Comparison of ENCODE assay signal across 17 mouse cellular contexts in the genomic region with DNA sequence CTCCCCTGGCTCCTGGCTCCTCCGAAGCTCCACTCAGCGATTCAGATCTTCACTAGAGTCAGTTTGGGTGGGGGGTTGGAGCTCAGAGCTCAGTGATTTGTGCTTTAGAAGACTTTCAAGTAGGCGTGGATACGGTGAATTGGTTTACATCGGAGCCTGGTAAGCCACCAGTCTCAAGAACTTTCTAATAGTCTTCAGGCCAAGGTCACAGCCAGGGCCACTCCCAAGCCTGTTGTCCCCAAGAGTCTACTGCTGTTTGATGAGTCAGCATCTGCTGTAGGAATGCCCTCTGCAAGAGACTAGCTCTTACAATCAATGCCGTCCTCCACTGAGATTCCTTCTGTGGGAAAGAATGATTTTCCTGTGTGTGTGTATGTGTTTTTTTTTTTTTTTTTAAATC. TPM values are rescaled to one million over a fixed set of nuclear protein-coding genes. Genes with fewer than 3 reads are reported as not detected.
DNase-seq lines count a peak whose midpoint lies in the region; ATAC-seq and TF ChIP-seq lines count a peak whose summit lies in the region.
"Had no signal": no experiment of that assay in that cellular context is flagged by ENCODE, and none has a peak within 500 bp of the region (broad histone marks: within the 10 kb centered on the region; RNA-seq: fewer than 3 reads in every experiment).

No protein-coding gene starts in this region.

- DNase-seq in forebrain, postnatal 0 days = no peak
- no peak for DNase-seq in forebrain, embryonic 11.5 days (ENCODE audit: low spot score)
- peak; percentile 98 for DNase-seq in ES-CJ7 (ENCODE audit: low read depth, low spot score)
- DNase-seq in embryonic facial prominence, embryonic 10.5 days (ENCODE audit: low spot score) = no peak
- DNase-seq in left cerebral cortex, postnatal 25 days (ENCODE audit: low spot score in 2 of 2) = no peak
- DNase-seq in stomach, postnatal 0 days (ENCODE audit: low spot score) = no peak
- DNase-seq: gastrocnemius, adult 2 months; kidney, postnatal 4 days; right cerebral cortex, postnatal 14 days; thymus, postnatal 36 days had no signal

- H3K9ac ChIP-seq in forebrain, postnatal 0 days = no peak overlapping the region
- no peak overlapping the region for H3K9ac ChIP-seq in forebrain, embryonic 11.5 days (ENCODE audit: low read length)
- H3K9ac ChIP-seq in midbrain, embryonic 15.5 days = no peak overlapping the region
- H3K9ac ChIP-seq in stomach, postnatal 0 days (ENCODE audit: low read length) = no peak overlapping the region
- H3K9ac ChIP-seq: intestine, embryonic 15.5 days had no signal

- H3K4me1 ChIP-seq in forebrain, postnatal 0 days (ENCODE audit: insufficient read depth) = peaks cover 20% of the 10 kb centered on the region
- peaks cover 37% of the 10 kb centered on the region for H3K4me1 ChIP-seq in forebrain, embryonic 11.5 days (replicated peaks; ENCODE audit: control insufficient read depth, insufficient read depth, low read length)
- H3K4me1 ChIP-seq in embryonic facial prominence, embryonic 10.5 days = peaks cover 78% of the 10 kb centered on the region
- H3K4me1 ChIP-seq in midbrain, embryonic 15.5 days = peaks cover 57% of the 10 kb centered on the region
- no peaks in the 10 kb centered on the region for H3K4me1 ChIP-seq in stomach, postnatal 0 days (replicated peaks; ENCODE audit: control insufficient read depth, insufficient read depth)

- intact Hi-C loops in left cerebral cortex, postnatal 25 days (cut with DNase I) = no loop called here

- no peak for TF ChIP-seq EP300 in stomach, postnatal 0 days (optimal IDR thresholded peaks at IDR 0.05)

- no peak overlapping the region for H3K4me3 ChIP-seq in forebrain, postnatal 0 days (ENCODE audit: low read depth, low read length)
- H3K4me3 ChIP-seq in forebrain, embryonic 11.5 days (ENCODE audit: low read depth, low read length) = no peak overlapping the region
- no peak overlapping the region for H3K4me3 ChIP-seq in embryonic facial prominence, embryonic 10.5 days
- H3K4me3 ChIP-seq in midbrain, embryonic 15.5 days = no peak overlapping the region
- H3K4me3 ChIP-seq in stomach, postnatal 0 days (ENCODE audit: low read depth, low read length) = no peak overlapping the region
- H3K4me3 ChIP-seq: gastrocnemius, adult 2 months; intestine, embryonic 15.5 days; megakaryocyte, embryonic 14.5 days had no signal

- H3K4me2 ChIP-seq in forebrain, postnatal 0 days (ENCODE audit: low read depth) = no peak overlapping the region
- no peak overlapping the region for H3K4me2 ChIP-seq in forebrain, embryonic 11.5 days (ENCODE audit: low read depth, low read length, severe bottlenecking)
- no peak overlapping the region for H3K4me2 ChIP-seq in midbrain, embryonic 15.5 days
- H3K4me2 ChIP-seq in stomach, postnatal 0 days (replicated peaks; ENCODE audit: low read depth) = no peak overlapping the region
- H3K4me2 ChIP-seq: intestine, embryonic 15.5 days had no signal

- no peaks in the 10 kb centered on the region for H3K36me3 ChIP-seq in forebrain, postnatal 0 days (ENCODE audit: insufficient read depth)
- H3K36me3 ChIP-seq in forebrain, embryonic 11.5 days (ENCODE audit: control insufficient read depth, insufficient read depth, low read length) = no peaks in the 10 kb centered on the region
- no peaks in the 10 kb centered on the region for H3K36me3 ChIP-seq in embryonic facial prominence, embryonic 10.5 days (replicated peaks)
- no peaks in the 10 kb centered on the region for H3K36me3 ChIP-seq in midbrain, embryonic 15.5 days (replicated peaks)
- H3K36me3 ChIP-seq in stomach, postnatal 0 days (ENCODE audit: control insufficient read depth, insufficient read depth, low read length) = no peaks in the 10 kb centered on the region
- H3K36me3 ChIP-seq: intestine, embryonic 15.5 days had no signal

- TF ChIP-seq CTCF in forebrain, postnatal 0 days (IDR thresholded peaks at IDR 0.05; ENCODE audit: low read depth) = no peak
- TF ChIP-seq CTCF in stomach, postnatal 0 days (IDR thresholded peaks at IDR 0.05; ENCODE audit: low read depth) = no peak

- peak overlapping the region; percentile 92; the same call in 1 of the 2 replicates for H3K27ac ChIP-seq in forebrain, postnatal 0 days (ENCODE audit: low read depth, low read length)
- H3K27ac ChIP-seq in forebrain, embryonic 11.5 days (ENCODE audit: low read depth, low read length) = no peak overlapping the region
- peak overlapping the region; percentile 61 for H3K27ac ChIP-seq in embryonic facial prominence, embryonic 10.5 days (replicated peaks)
- peak overlapping the region; percentile 96 for H3K27ac ChIP-seq in midbrain, embryonic 15.5 days
- H3K27ac ChIP-seq in stomach, postnatal 0 days (replicated peaks) = no peak overlapping the region
- H3K27ac ChIP-seq: gastrocnemius, adult 2 months; intestine, embryonic 15.5 days had no signal

- WGBS in forebrain, postnatal 0 days = 82% methylated on average over 6 of the region's 6 CpGs
- 81% methylated on average over 6 of the region's 6 CpGs for WGBS in forebrain, embryonic 11.5 days
- 86% methylated on average over 6 of the region's 6 CpGs for WGBS in embryonic facial prominence, embryonic 10.5 days
- WGBS in midbrain, embryonic 15.5 days = 49% methylated on average over 6 of the region's 6 CpGs
- WGBS in stomach, postnatal 0 days = 74% methylated on average over 6 of the region's 6 CpGs

- H3K9me3 ChIP-seq in forebrain, postnatal 0 days (ENCODE audit: low read length) = no peaks in the 10 kb centered on the region
- H3K9me3 ChIP-seq in forebrain, embryonic 11.5 days (ENCODE audit: control insufficient read depth, low read length) = no peaks in the 10 kb centered on the region
- H3K9me3 ChIP-seq in embryonic facial prominence, embryonic 10.5 days = no peaks in the 10 kb centered on the region
- H3K9me3 ChIP-seq in midbrain, embryonic 15.5 days = no peaks in the 10 kb centered on the region
- H3K9me3 ChIP-seq in stomach, postnatal 0 days (ENCODE audit: control insufficient read depth, low read length) = no peaks in the 10 kb centered on the region
- H3K9me3 ChIP-seq: intestine, embryonic 15.5 days; megakaryocyte, embryonic 14.5 days had no signal

- no peaks in the 10 kb centered on the region for H3K27me3 ChIP-seq in forebrain, postnatal 0 days (ENCODE audit: insufficient read depth, low read length)
- no peaks in the 10 kb centered on the region for H3K27me3 ChIP-seq in forebrain, embryonic 11.5 days (ENCODE audit: control insufficient read depth, insufficient read depth, low read length)
- no peaks in the 10 kb centered on the region for H3K27me3 ChIP-seq in embryonic facial prominence, embryonic 10.5 days (replicated peaks; ENCODE audit: low read depth, poor library complexity, severe bottlenecking)
- no peaks in the 10 kb centered on the region for H3K27me3 ChIP-seq in midbrain, embryonic 15.5 days (replicated peaks)
- H3K27me3 ChIP-seq in stomach, postnatal 0 days (ENCODE audit: control insufficient read depth, insufficient read depth, low read length) = no peaks in the 10 kb centered on the region
- H3K27me3 ChIP-seq: intestine, embryonic 15.5 days had no signal

- ATAC-seq in forebrain, postnatal 0 days = no peak
- no peak for ATAC-seq in forebrain, embryonic 11.5 days (replicated peaks; ENCODE audit: low FRiP score)
- no peak for ATAC-seq in midbrain, embryonic 15.5 days (replicated peaks)
- ATAC-seq in stomach, postnatal 0 days (ENCODE audit: low FRiP score, low TSS enrichment) = no peak
- ATAC-seq: CD4-positive, CD25-positive, alpha-beta regulatory T cell, adult 4 months; intestine, embryonic 15.5 days had no signal

RNA-seq across cellular contexts. Expression of a gene that starts 28.6 kb away (rescaled TPM):
- total RNA-seq in forebrain, postnatal 0 days (2014; rRNA removed) = 18,820 and 21,160 TPM in 2 replicates
- 18,258 and 23,279 TPM in 2 replicates for polyA plus RNA-seq in forebrain, postnatal 0 days (2015; fragmentation: Nextera tagmentation; extraction: Ambion mirVana)
- polyA plus RNA-seq in forebrain, embryonic 11.5 days (2014; fragmentation: Nextera tagmentation; extraction: Ambion mirVana) = 5,083 and 5,852 TPM in 2 replicates
- 2,739 and 2,840 TPM in 2 replicates for polyA plus RNA-seq in embryonic facial prominence, embryonic 10.5 days (2016; fragmentation: Nextera tagmentation; extraction: Ambion mirVana)
- 17,671 and 17,732 TPM in 2 replicates for polyA plus RNA-seq in midbrain, embryonic 15.5 days (2015; fragmentation: Nextera tagmentation; extraction: Ambion mirVana)
- 1,000 to 10,000 TPM; 1,095 to 1,137 TPM for total RNA-seq in left cerebral cortex, postnatal 25 days (2021)
- 537 and 602 TPM in 2 replicates for polyA plus RNA-seq in stomach, postnatal 0 days (2015; fragmentation: Nextera tagmentation; extraction: Ambion mirVana)

RNA-seq across cellular contexts. Expression of a gene that starts 28.7 kb away (rescaled TPM):
- total RNA-seq in forebrain, postnatal 0 days (2014; rRNA removed) = 1,610 and 2,499 TPM in 2 replicates
- polyA plus RNA-seq in forebrain, postnatal 0 days (2015; fragmentation: Nextera tagmentation; extraction: Ambion mirVana) = not detected in 2 replicates
- not detected in 2 replicates for polyA plus RNA-seq in forebrain, embryonic 11.5 days (2014; fragmentation: Nextera tagmentation; extraction: Ambion mirVana)
- polyA plus RNA-seq in embryonic facial prominence, embryonic 10.5 days (2016; fragmentation: Nextera tagmentation; extraction: Ambion mirVana) = not detected in 2 replicates
- polyA plus RNA-seq in midbrain, embryonic 15.5 days (2015; fragmentation: Nextera tagmentation; extraction: Ambion mirVana) = not detected in 2 replicates
- not detected for total RNA-seq in left cerebral cortex, postnatal 25 days (2021)
- polyA plus RNA-seq in stomach, postnatal 0 days (2015; fragmentation: Nextera tagmentation; extraction: Ambion mirVana) = not detected in 2 replicates
- total RNA-seq: gastrocnemius, adult 2 months; left cerebral cortex, postnatal 36 days had no signal
- polyA plus RNA-seq: CD4-positive, CD25-positive, alpha-beta regulatory T cell, adult 4 months; heart, embryonic 14.5 days; intestine, embryonic 15.5 days; liver, embryonic 16.5 days had no signal

RNA-seq across cellular contexts. Expression of a gene that starts 47.6 kb away (rescaled TPM):
- 22.1 and 24.9 TPM in 2 replicates for total RNA-seq in forebrain, postnatal 0 days (2014; rRNA removed)
- 16.4 and 18.8 TPM in 2 replicates for polyA plus RNA-seq in forebrain, postnatal 0 days (2015; fragmentation: Nextera tagmentation; extraction: Ambion mirVana)
- polyA plus RNA-seq in forebrain, embryonic 11.5 days (2014; fragmentation: Nextera tagmentation; extraction: Ambion mirVana) = 142 and 160 TPM in 2 replicates
- 141 and 144 TPM in 2 replicates for polyA plus RNA-seq in embryonic facial prominence, embryonic 10.5 days (2016; fragmentation: Nextera tagmentation; extraction: Ambion mirVana)
- polyA plus RNA-seq in midbrain, embryonic 15.5 days (2015; fragmentation: Nextera tagmentation; extraction: Ambion mirVana) = 16.4 and 20.5 TPM in 2 replicates
- 10 to 100 TPM; 71.0 to 80.5 TPM for total RNA-seq in left cerebral cortex, postnatal 25 days (2021)
- 145 and 159 TPM in 2 replicates for polyA plus RNA-seq in stomach, postnatal 0 days (2015; fragmentation: Nextera tagmentation; extraction: Ambion mirVana)

RNA-seq across cellular contexts. Expression of a gene that starts 47.7 kb away (rescaled TPM):
- 1,927 and 1,958 TPM in 2 replicates for total RNA-seq in forebrain, postnatal 0 days (2014; rRNA removed)
- polyA plus RNA-seq in forebrain, postnatal 0 days (2015; fragmentation: Nextera tagmentation; extraction: Ambion mirVana) = 1,265 and 1,341 TPM in 2 replicates
- polyA plus RNA-seq in forebrain, embryonic 11.5 days (2014; fragmentation: Nextera tagmentation; extraction: Ambion mirVana) = 2,366 and 2,605 TPM in 2 replicates
- 2,343 and 2,408 TPM in 2 replicates for polyA plus RNA-seq in embryonic facial prominence, embryonic 10.5 days (2016; fragmentation: Nextera tagmentation; extraction: Ambion mirVana)
- 1,136 and 1,188 TPM in 2 replicates for polyA plus RNA-seq in midbrain, embryonic 15.5 days (2015; fragmentation: Nextera tagmentation; extraction: Ambion mirVana)
- 100 to 1,000 TPM; 541 to 580 TPM for total RNA-seq in left cerebral cortex, postnatal 25 days (2021)
- 470 and 552 TPM in 2 replicates for polyA plus RNA-seq in stomach, postnatal 0 days (2015; fragmentation: Nextera tagmentation; extraction: Ambion mirVana)

Comparison
In these comparisons a context has a peak if more than half of its experiments do, and no peak if none do; other contexts are left out.
1. H3K27ac ChIP-seq: peak in forebrain, postnatal 0 days (single experiment), embryonic facial prominence, embryonic 10.5 days (single experiment) and midbrain, embryonic 15.5 days (single experiment); none in forebrain, embryonic 11.5 days (single experiment) and stomach, postnatal 0 days (single experiment).